Mouse (Mus musculus) B cell, adult (primary cell): ENCODE results near the gene Ass1. TPM values are rescaled to one million over a fixed set of nuclear protein-coding genes. Genes with fewer than 3 reads are reported as not detected.

Source experiments
- total RNA-seq: library from RNA; stranded (reverse); gene quantifications from 4 replicates; pipeline ENCODE4 v1.2.4, GENCODE M21; 2023; ENCODE audit not compliant: inconsistent age

Ass1 gene
- 15.0 to 18.0 TPM (median 15.5 TPM) in 4 replicates for total RNA-seq

DNA sequence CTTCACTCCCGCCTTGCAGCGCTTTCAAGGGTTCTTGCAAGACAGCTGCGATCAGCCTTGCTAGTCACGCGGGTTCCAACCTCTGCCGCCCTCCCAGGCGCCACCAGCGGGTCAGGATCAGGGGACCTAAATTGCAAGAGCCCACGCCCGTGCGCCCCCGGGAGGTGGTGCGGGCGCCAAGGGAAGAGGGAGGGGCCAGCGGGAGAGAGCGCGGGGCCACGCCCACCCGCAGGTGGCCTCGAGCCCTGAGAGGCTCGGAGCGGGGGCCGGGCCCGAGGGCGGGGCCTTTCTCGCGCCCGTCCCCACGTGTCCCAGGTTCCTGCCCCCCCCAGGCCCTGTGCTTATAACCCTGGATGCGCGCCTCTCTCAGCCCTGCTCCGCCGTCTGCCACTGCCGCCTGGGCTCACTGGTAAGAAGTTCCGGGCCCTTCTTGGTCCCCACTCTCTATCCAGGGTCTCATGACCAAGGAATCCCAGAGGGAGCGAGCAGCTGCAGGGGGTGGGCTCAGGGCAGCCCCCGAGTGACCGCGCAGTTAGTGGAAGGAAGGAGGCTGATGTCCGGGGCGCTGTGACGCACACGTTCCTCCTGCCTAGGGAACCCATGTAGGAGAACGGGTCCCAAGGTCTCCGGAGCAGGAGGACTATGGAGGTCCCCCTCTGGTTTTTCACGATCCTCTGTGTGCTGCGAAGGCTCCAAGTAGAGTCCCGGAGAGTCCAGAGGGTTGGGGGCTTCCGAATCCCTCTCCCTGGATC, at the start of gene Ass1:
TSS of gene Ass1 (plus strand) at position 277 of the 752 bp plus-strand sequence.

Other genes with a start within 250 kb of the Ass1 start
- 0.13 to 0.42 TPM in 2 of 4 replicates, not detected in the others for gene Ncs1, start 224.4 kb upstream of the Ass1 start, total RNA-seq
- gene Hmcn2, start 155.8 kb upstream of the Ass1 start, total RNA-seq = not detected in 4 replicates
- gene Fubp3, start 102.4 kb downstream of the Ass1 start, total RNA-seq = 16.0 to 20.3 TPM (median 19.1 TPM) in 4 replicates
- not detected in 4 replicates for gene Prdm12, start 169.8 kb downstream of the Ass1 start, total RNA-seq
- 47.6 to 53.5 TPM (median 49.1 TPM) in 4 replicates for gene Exosc2, start 200.5 kb downstream of the Ass1 start, total RNA-seq
- gene Abl1, start 218.2 kb downstream of the Ass1 start, total RNA-seq = 67.7 to 79.2 TPM (median 74.8 TPM) in 4 replicates